Mouse (Mus musculus) layer of hippocampus, adult 9-10 months (tissue): ENCODE data around the gene Olfr98.
A peak's percentile ranks its signal among the peaks of the same experiment; 100 is the strongest.
"Not testable (repeated sequence)": the region's sequence is repeated elsewhere in the genome, so short reads cannot be mapped to it uniquely, and the experiment has no call there.

Experiments
- DNase-seq: peaks from one replicate; pipeline ENCODE4 v3.0.0; 2022; ENCODE audit warnings: low spot score

Gene Olfr98

DNA sequence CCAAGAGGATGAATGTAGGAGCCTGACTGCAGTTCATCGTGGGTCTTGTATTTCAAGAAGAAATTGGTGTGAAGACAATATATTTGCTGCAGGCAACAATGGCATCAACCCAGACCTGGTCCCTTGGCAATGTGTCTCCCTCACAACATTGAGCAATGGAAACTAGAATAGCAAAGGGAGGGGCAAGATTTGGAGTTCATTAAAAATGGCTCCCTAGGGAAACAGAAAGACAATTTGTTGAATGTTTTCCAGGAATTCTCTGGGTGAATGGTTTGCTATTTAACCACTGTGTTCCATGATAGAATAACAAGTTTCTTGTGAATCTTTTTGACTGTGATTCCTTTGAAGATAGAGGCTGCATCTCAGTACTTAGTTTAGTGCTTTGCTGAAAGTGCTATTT lies at the start of gene Olfr98:
Olfr98 (minus strand) TSS at position 124 of the 400 bp plus-strand sequence.
- no peak for DNase-seq

DNA sequence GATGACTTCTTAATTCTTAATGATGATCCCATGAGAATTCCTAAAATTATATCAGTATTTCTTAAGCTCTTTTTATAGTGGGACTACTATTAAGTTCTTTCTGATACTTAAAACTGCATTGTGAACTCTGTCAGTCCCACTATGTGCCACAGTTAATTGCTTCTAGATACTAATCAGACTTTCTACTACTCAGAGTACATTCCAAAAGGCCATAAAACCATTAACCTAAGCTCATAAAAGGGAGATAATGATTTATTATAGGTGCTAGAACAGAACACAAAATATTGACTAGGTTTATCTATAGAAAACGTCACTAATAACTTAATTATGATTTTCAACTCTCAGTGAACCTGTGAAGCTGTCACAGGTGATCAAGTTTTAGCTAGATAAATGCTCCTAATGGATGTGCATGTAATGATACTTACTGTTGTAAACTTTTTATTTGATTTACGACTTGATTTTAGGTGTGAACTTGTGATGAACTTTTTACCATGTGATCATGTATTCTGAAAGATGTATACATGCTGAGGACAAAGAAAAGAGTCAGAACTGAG lies 46.7 kb upstream of the Olfr98 start:
- no peak for DNase-seq

DNA sequence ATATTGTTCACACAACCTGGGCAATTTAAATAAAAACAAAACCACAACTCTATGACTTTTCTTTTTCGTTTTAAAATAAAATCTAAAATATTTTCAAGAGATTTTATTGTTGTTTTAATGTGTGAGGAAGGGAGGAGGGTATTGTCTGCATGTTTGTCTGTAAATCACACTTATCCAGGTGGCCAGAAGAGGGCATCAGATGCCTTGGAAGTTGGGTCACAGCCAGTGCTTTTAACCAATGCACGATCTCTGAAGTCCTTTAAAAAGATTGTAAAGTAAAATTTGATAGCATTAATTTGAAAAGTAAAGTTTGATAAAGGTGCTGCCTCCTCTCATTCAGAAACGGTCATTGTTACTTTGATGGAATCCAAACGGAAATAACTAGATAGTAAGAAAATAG lies 44.9 kb upstream of the Olfr98 start:
- DNase-seq, result peak; percentile 6

DNA sequence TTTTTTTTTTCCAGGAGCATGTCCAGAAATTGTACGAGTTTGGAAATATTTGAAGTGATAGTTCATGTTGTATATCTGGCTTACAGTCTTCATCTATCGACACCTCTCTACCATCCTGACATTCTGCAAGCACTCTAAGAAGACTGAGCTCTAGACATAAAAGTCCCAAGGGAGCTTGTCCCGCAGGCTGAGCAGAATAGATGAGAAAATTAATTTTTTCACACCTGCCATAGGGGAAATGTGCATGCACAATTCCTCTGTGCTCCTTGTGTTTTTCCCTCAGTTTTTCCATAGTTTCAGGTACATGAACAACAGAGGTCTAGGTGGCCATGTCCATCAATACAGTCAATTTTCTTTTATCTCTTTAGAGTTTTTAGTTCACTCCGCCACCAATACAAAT lies 40.7 kb upstream of the Olfr98 start, which contains the start of gene Olfr101:
Olfr101 (minus strand) TSS at position 101 of the 400 bp plus-strand sequence.
- DNase-seq, result no peak

DNA sequence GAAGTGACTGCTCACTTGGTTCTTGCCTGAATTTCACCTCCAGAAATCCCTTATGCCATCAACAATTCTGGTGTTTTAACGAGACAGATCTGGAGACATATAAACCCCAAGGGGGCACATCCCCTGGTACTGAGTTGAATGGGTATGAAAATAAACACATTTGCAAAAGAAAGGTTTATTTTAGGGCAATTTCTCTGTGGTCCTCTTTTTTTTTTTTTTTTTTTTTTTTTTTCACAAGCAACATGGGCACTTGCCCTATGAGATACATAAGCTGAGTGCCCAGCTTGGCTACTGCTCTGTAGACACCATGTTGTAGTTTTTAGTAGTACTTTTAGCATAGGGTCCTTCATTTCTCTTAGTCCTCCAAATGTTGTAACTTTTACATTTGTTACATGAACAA lies 19.8 kb upstream of the Olfr98 start, which contains the start of gene Olfr99:
Olfr99 (minus strand) TSS at position 101 of the 400 bp plus-strand sequence.
- DNase-seq, result no peak

DNA sequence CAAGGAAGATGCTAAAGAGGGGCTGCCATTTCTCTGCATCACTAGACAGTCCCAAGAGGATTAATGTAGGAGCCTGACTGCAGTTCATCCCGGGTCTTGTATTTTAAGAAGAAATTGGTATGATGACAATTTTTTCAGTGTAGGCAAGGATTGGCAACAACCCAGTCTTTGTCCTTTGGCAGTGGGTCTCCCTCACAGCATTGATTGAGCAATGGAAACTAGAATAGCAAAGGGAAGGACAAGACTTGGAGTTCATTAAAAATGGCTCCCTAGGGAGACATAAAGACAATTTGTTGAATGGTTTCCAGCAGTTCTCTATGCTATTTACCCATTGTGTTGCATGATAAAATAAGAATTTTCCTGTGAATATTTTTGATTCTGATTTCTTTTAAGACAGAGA lies 16.8 kb upstream of the Olfr98 start:
- DNase-seq, result no peak

DNA sequence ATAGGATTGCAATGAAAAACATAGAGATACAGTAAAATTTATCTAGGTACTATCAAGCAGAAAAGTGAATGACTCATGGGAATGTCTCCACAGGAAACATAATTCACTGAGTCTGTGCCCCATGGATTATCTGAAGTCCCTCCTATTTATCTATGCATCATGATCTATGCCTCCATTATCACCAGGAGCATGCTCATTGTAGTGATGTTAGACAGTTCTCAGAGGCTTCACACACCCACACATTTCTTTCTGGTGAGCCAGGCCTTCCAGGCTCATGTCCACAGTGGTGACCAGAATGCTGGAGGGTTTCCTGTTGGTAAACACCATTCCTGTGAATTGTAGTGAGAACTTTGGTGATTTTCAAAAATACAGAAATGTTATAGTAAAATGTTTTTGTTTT lies 13.0 kb upstream of the Olfr98 start:
- no peak for DNase-seq

DNA sequence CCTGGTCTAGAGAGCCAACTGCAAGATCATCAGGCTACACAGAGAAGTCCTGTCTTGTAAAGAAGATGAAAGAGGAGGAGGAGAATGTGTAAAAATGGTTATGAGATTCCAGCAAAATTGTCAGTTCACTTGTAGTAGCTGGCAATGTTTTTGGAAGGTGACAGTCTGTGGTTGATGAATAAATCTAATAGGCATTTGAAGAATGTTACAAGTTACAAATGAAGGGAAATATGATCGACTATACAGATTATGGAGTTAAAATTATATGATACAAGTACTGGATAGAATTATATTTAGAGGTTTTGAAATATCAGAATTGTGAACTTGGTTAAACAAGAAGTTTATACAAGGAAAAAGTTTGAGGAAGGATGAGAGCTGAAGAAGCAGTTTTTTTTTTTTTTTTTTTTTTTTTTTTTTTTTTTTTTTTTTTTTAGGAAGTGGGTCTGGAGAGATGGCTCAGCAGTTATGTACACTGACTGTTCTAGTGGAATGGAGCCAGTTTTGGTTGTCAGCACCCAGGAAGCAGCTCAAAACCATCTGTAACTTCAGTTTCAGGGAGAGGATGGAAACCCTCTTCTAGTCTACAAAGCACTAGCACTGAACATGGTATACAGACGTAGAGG lies 12.2 kb upstream of the Olfr98 start:
- no peak for DNase-seq

DNA sequence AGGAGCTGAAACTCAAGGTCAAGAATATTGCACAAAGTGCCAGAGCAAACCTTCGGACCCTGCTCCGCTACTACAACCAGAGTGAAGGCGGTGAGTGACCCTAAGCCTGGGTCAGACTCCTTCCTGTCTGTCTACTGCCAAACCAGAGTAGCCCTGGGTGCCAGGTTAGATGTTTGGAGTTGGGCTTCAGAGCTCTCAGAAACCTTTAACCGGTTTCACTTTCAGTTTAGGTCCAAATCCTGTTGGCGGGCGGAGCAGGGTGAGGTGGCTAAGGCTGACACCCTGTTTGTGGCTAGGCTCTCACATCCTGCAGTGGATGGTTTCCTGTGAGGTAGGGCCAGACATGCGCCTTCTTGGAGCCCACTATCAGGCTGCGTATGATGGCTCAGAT lies 7.1 kb upstream of the Olfr98 start:
- DNase-seq, result no peak

DNA sequence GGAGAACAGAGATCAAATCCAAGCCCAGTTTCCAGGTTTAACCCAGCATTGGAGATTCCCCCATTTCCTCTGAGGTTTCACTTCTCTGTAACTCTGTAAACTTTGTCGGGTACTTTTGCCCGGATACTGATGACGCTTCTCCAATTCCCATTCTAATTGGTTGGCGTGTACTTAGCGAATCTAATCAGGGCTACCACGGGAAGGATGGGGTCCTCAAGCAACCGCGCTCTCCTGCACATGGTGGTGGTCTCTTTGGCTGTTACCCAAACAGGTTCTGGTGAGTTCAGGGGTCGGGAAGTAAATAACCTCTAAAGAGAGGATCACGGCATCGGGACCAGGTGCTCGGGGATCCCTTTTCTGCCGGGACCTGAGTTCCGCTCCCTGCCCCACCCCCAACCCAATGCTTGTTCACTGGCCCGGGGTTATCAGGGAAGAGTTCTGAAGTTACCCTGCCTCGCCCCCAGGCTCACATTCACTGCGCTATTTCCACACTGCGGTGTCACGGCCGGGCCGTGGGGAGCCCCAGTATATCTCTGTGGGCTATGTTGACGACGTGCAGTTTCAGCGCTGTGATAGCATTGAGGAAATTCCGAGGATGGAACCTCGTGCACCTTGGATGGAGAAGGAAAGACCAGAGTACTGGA lies 6.6 kb upstream of the Olfr98 start, which contains the start of gene H2-M3:
H2-M3 (plus strand) TSS at position 163 of the 644 bp plus-strand sequence.
- DNase-seq, result peak; percentile 100

DNA sequence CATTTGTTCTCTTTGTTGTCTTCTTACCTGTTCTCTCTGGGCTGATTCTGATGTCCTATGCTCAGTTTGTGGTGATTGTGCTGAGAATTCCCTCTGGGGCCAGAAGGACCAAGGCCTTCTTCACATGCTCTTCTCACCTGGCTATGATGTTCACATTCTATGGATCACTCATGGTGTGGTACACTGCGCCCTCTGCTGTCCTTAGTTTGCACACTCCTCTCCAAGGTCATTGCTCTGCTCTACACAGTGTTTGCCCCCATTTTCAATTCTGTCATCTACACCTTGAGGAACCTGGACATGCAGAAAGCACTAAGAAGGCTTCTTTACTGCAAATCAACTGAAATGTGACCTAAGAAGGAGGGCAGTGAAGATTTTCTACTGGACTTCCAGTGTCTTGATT lies 13.0 kb downstream of the Olfr98 start:
- no peak for DNase-seq

DNA sequence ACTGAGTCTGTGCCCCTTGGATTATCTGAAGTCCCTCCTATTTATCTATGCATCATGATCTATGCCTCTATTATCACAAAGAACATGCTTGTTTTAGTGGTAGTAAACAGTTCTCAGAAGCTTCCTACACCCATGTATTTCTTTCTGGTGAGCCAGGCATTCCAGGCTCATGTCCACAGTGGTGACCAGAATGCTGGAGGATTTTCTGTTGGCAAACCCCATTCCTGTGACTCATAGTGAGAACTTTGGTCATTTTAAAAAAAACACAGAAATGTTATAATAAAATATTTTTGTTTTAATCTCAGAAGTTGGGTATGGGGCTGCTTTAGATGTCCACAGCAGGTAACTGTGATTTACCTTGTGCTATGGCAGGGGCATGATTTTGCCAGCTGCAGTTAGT lies 14.1 kb downstream of the Olfr98 start:
- no peak for DNase-seq

DNA sequence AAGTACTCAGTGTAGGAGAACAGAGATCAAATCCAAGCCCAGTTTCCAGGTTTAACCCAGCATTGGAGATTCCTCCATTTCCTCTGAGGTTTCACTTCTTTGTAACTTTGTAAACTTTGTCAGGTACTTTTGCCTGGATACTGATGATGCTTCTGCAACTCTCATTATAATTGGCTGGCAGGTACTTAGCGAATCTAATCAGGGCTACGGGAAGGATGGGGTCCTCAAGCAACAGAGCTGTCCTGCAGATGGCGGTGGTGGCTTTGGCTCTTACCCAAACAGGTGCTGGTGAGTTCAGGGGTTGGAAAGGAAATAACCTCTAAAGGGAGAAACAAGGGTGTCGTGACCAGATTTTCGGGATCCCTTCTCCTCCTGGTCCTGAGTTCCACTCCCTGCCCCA lies 16.8 kb downstream of the Olfr98 start:
- peak; percentile 63 for DNase-seq

DNA sequence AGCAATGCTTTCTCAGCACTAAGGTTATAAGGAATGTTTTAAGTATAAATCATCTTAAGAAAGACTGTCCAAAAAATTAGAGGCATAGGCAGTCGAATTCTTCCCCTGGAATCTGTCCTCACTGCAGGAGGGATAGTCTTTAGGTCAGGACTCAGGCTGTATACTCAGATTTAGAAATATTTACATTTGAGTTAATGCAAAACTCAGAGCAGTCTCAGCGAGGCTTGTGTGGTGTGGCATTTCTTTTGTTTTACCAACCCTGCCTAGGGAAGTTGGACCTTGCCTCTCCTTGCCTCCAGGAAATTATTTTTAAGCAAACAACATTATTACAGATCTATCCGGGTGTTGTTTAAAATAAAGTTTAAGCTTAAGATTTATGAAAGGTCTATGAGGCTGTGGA lies 21.4 kb downstream of the Olfr98 start:
- DNase-seq, result no peak

DNA sequence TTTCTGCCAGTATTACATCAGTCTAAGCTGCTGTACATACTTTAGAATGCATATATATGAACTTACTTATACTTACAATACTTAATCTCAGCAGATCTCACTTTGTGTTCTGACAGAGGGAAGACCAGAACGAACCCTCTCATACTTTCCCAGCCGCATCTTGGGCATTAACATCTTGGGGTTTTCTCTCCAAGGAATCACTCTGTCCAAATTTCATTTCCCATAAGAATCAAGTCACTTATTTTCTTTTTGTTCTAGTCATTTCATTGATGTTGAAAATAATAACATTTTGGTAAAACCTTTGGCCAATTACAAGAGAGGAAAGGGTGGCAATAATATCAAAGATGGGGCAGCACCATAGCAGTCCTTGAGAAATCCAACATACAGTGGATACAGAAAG lies 26.3 kb downstream of the Olfr98 start, which contains the start of gene Olfr97:
Olfr97 (minus strand) TSS at position 101 of the 400 bp plus-strand sequence.
- DNase-seq, result not testable (repeated sequence)

DNA sequence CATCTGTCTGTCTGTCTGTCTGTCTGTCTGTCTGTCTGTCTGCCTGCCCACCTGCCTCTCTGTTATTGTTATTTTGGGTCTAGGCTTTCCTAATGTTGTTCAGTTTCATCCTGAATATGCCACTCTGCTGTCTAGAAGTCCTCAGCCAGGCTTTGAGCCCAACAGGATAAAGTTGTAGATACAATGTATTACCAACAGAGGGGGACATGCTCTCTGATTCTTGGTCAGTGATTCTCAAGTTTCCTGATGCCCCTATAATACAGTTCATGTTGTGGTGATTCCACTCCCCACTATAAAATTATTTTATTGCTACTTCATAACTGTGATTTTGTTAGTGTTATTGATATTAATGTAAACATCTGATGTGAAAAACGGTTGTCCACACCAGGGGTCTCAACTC lies 41.7 kb downstream of the Olfr98 start:
- DNase-seq, result no peak

DNA sequence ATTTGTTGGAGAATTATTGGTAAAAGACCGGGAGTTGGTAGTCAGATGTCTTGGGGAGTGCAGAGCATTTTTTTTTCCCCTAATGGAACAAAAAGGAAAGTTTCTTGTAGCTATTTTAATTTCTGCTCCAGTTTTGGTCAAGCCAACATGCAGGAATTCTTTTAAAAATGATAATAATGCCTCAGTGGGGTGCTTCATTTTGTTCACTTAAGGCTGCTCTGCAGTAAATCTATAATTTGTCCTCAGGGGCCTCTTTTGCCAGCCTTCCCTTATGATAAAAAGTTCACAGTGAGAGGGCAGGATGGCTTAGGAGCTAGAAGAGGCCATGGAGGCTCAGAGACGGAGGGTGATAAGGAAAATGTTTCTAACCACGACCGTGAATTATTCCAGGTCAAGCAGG lies 43.7 kb downstream of the Olfr98 start, which contains the start of gene Olfr96:
Olfr96 (plus strand) TSS at position 301 of the 400 bp plus-strand sequence.
- no peak for DNase-seq

DNA sequence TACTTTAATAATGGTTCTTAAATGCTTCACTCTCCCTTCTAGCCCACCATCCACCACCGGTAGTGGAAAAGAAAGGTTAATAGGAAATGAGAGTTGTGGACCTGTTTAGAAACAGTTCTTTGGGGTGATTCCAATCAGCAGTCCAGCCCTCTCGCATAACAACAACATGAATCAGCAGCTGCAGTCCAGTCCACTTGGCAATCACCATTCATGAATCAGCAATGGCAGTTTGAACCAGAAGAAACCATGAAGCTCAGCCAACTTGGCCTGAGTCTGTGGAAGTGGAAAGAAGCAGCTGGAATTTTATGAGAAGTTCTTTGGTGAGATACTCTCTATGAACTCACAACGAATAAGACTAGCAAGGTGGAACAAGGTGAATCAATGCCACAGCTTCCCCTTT lies 45.1 kb downstream of the Olfr98 start:
- DNase-seq, result no peak

DNA sequence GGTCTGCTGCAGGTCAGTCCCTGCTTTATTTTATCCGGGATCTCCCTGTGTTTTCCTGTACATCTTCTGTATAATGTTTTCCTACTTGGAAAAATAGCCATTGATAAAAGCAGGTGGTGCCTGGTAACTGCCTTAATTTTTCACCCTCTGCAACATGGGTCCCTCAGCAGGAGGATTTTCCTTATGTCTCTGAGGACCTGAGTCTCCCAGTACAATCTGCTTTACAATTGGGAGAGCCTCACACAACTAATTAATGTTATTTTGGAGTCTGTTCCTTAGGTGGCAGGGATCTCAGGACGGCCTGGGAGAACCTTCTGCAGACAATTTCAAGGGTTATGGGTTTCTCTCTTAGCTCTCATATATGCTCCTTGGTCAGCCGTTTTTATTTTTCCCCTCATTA lies 50.5 kb downstream of the Olfr98 start, which contains the start of gene Olfr95:
Olfr95 (minus strand) TSS at position 101 of the 400 bp plus-strand sequence.
- DNase-seq, result no peak
